Mouse (Mus musculus) forebrain, embryonic 11.5 days (tissue): ENCODE measurements at regions not wholly inside any gene's neighbourhood (a gene's known extent, or its start where the extent isn't known, plus 50 kb on each side); places are given as distances from the start of the nearest gene placed in this dataset.

Source experiments
- ATAC-seq: fragments of 200-750 bp; cut with Nextera tagmentation; replicated peaks from 2 replicates; pipeline ENCODE4 v1.8.0; 2017; ENCODE audit warnings: moderate TSS enrichment; ENCODE audit not compliant: low FRiP score
- DNase-seq: peaks from one replicate; pipeline ENCODE4 v3.0.0-alpha.2; 2017; ENCODE audit warnings: low spot score
- H3K27ac ChIP-seq: fragments of 300-500 bp; sonication (generic); 2 replicates; pipeline ENCODE4 v1.5.1; 2014; ENCODE audit warnings: low read depth, low read length
- H3K27me3 ChIP-seq: fragments of 300-500 bp; sonication (generic); 2 replicates; pipeline ENCODE4 v1.6.1; 2014; ENCODE audit warnings: mild to moderate bottlenecking, low read length, mixed read lengths; ENCODE audit not compliant: control insufficient read depth, insufficient read depth
- H3K36me3 ChIP-seq: fragments of 300-500 bp; sonication (generic); 2 replicates; pipeline ENCODE4 v1.6.1; 2014; ENCODE audit warnings: mild to moderate bottlenecking, low read length, moderate library complexity, mixed read lengths; ENCODE audit not compliant: control insufficient read depth, insufficient read depth
- H3K4me1 ChIP-seq: fragments of 300-500 bp; sonication (generic); replicated peaks from 2 replicates; pipeline ENCODE4 v1.6.1; 2014; ENCODE audit warnings: low read length, mixed read lengths; ENCODE audit not compliant: control insufficient read depth, insufficient read depth
- H3K4me2 ChIP-seq: fragments of 300-500 bp; sonication (generic); 2 replicates; pipeline ENCODE4 v1.6.1; 2014; ENCODE audit warnings: low read depth, mild to moderate bottlenecking, low read length, moderate library complexity, mixed read lengths; ENCODE audit not compliant: severe bottlenecking
- H3K4me3 ChIP-seq: fragments of 300-500 bp; sonication (generic); 2 replicates; pipeline ENCODE4 v1.5.1; 2014; ENCODE audit warnings: low read depth, low read length
- H3K9ac ChIP-seq: fragments of 300-500 bp; sonication (generic); 2 replicates; pipeline ENCODE4 v1.6.1; 2014; ENCODE audit warnings: low read length
- H3K9me3 ChIP-seq: fragments of 300-500 bp; sonication (generic); 2 replicates; pipeline ENCODE4 v1.6.1; 2016; ENCODE audit warnings: low read length, mixed read lengths; ENCODE audit not compliant: control insufficient read depth
- WGBS: fragments of 180-500 bp; shearing (Covaris S2); extraction: QIAGEN DNeasy Blood & Tissue Kit; methylation state at CpG from one replicate; pipeline ENCODE4 v1.1.7; 2014; 5-methylcytosine and 5-hydroxymethylcytosine counted together

DNA sequence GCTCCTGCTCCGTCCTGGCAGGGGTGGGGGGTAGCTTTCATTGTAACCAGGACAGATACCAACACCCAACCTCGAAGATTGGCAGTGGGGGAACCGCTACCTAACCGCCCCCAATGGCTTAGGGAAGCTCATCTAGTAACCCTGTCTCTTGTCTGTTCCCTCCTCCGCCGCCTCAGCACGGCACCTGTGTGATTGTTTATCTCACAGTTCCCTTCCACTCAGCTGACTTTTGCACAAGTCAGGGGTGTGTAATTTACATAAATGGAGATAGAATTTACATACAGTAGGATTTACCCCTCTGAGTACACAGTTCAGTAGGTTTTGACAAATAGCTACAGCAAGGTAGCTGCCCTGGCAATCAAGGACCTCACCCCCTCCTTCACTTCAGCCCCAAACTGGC lies 135.8 kb downstream of the Tpra1 start:
- no peak overlapping the region for H3K4me2 ChIP-seq
- H3K4me1 ChIP-seq: peaks cover 11% of the 10 kb centered on the region; the same call in 1 of the 2 replicates
- no peaks in the 10 kb centered on the region for H3K36me3 ChIP-seq
- DNase-seq: no peak
- no peak for ATAC-seq
- no peaks in the 10 kb centered on the region for H3K9me3 ChIP-seq
- WGBS: 74% methylated on average over 7 of the region's 7 CpGs
- H3K27ac ChIP-seq: no peak overlapping the region
- H3K27me3 ChIP-seq: no peaks in the 10 kb centered on the region
- H3K4me3 ChIP-seq: no peak overlapping the region
- H3K9ac ChIP-seq: no peak overlapping the region

DNA sequence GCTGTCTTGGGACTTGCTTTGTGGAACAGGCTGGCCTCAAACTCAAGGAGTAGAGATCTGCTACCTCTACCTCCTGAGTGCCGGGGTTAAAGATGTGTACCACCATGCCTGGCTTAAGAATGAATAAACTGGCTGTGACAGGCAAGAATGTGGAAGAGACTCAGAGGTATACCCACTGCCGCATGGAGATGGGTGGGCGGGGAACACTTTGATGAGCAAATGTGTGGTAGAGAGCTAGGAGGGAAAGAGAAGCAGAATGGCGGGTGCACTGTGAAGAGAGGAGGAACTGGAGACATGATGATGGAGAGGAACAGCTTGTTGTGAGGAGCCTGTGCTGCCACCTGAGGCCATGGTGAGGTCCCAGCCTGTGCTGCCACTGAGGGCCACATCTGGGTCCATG lies 138.9 kb downstream of the Tpra1 start:
- 91% methylated on average over 4 of the region's 4 CpGs for WGBS
- Histone ChIP-seq H3K4me1 (no peaks in the 10 kb centered on the region; the same call in 1 of the 2 replicates), H3K27ac (no peak overlapping the region), H3K27me3 (no peaks in the 10 kb centered on the region), H3K9me3 (no peaks in the 10 kb centered on the region), H3K4me2 (no peak overlapping the region), H3K36me3 (no peaks in the 10 kb centered on the region), H3K9ac (no peak overlapping the region), H3K4me3 (no peak overlapping the region)
- ATAC-seq (no peak), DNase-seq (no peak)

DNA sequence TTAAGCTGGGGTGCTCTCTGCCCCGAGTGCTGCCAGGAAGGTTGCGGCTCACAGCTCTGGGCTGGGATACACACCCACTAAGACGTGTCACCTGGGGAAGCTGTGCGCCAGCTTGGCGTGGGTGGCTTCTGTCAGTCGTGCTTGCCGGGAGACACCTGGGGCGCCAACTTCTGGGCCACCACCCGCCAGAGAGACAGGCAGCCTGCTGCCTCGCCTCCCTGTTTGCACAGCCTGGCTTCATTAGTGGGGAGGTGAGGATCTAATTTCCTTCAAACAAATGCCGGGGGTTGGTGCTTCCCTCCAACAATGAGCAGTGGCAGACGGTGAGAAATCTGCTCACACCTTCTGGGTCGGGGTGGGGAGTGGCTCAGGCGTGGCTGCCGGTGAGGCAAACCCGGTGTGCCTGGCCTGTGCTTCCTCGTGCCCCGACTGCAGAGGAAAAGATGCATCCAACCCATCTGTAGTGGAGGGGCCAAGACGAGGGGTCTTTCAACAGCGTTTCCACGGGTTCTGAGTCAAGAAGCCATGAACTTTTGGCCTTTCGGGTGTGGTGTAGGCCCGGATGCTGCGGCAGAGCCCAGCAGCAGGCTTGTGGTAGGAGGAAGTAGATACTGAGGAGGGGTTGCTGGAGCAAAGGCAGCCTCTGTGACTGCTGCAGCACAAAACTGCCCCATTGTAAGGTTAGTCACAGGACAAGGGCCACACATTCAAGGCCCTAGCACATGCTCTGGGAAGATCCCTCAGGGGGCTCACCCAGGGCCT lies 140.6 kb downstream of the Tpra1 start:
- DNase-seq: peak; percentile 53
- no peak overlapping the region for H3K4me3 ChIP-seq
- H3K4me2 ChIP-seq: no peak overlapping the region
- 63% methylated on average over 24 of the region's 24 CpGs for WGBS
- no peaks in the 10 kb centered on the region for H3K4me1 ChIP-seq
- no peaks in the 10 kb centered on the region for H3K36me3 ChIP-seq
- no peaks in the 10 kb centered on the region for H3K9me3 ChIP-seq
- H3K27me3 ChIP-seq: no peaks in the 10 kb centered on the region
- 0 out of 2 replicates have a peak, but pooled peaks have one; percentile 18 for ATAC-seq
- H3K27ac ChIP-seq: no peak overlapping the region
- no peak overlapping the region for H3K9ac ChIP-seq

DNA sequence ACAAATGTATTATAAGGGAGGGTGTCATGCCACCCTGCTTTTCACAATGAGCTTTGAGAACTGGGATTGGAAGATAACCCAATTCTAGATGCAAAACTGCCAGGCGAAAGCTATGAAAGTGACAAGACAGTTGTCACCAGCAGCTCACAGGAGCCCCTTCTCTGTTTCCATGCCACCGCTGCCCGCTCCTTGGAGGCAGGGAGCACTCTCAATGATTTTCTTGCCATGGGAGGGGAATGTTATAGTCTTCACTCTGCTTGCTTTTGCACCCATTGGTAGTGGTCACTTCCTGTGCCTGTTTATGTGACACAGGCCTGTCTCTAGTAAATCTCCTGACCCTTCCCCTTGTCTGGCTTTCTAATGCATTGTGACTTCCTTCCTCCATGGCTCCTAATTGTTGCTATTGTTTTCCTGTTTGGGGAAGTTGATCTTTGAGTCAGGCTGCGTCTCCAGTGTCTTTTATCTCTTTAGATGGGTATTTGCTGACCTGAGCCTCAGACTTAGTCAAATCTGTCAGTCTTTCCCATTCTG lies 143.4 kb downstream of the Tpra1 start:
- H3K4me1 ChIP-seq: no peaks in the 10 kb centered on the region
- no peaks in the 10 kb centered on the region for H3K27me3 ChIP-seq
- H3K9me3 ChIP-seq: no peaks in the 10 kb centered on the region
- no peak overlapping the region for H3K4me2 ChIP-seq
- no peak for ATAC-seq
- H3K27ac ChIP-seq: no peak overlapping the region
- no peak for DNase-seq
- H3K36me3 ChIP-seq: no peaks in the 10 kb centered on the region
- no peak overlapping the region for H3K9ac ChIP-seq
- no peak overlapping the region for H3K4me3 ChIP-seq
- 70% methylated on average over 4 of the region's 4 CpGs for WGBS

DNA sequence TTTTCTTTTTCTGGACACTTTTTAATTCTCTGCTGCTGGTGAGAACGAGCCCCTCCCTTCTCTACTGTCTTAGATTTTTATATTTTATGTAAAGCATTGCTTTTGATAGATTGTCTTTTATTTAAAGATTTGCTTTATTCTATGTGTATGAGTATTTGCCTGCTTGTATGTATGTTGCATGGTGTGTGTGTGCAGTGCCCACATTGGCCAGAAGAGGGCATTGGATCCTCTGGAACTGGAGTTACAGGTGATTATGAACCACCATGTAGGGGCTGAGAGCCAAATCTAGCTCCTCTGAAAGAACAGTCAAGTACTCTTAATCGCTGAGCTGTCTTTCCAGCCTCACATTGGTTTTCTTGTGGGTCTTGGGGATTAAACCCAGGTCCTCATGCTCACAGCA lies 144.4 kb downstream of the Tpra1 start:
- 87% methylated on average over 2 of the region's 2 CpGs for WGBS
- no peak overlapping the region for H3K4me3 ChIP-seq
- ATAC-seq (no peak), DNase-seq (no peak)
- no peaks in the 10 kb centered on the region for H3K4me1 ChIP-seq
- no peak overlapping the region for H3K4me2 ChIP-seq
- H3K36me3 ChIP-seq: no peaks in the 10 kb centered on the region
- H3K27ac ChIP-seq: no peak overlapping the region
- H3K9ac ChIP-seq: no peak overlapping the region
- no peaks in the 10 kb centered on the region for H3K27me3 ChIP-seq
- no peaks in the 10 kb centered on the region for H3K9me3 ChIP-seq

DNA sequence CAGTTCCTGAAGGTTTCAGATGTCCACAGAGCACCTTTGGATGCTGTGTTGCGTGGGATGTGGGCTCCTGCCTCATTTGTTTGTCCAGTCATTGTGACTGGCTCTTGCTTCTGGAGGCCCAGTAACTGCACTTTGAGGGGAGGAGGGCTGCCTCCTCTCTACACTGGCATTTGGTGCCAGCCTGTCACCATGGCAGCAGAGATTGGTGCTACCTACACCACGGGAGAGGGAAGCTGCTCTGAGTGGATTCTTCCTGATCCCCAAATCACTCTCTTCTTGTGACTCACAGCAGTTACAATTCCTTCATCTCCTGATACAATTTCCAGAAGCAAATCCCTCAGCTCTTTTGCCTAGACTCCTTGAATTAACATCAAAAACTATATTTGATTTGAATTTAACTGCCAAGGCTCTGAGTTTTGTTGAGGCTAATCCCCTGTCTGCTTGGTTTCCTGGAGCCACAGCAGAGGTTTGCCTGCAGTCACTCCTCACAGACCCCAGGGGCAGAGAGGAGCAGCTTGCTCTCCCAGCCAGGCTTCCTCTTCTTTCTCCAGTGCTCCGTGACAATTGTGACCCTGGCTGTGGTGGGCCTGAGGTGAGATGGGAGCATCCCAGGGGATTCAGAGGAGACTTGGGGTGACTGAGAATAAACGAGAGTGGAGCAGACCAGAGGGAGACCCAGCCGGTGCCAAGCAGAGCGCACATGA lies 145.7 kb downstream of the Tpra1 start:
- WGBS: 68% methylated on average over 6 of the region's 6 CpGs
- Histone ChIP-seq H3K9ac (no peak overlapping the region), H3K4me1 (no peaks in the 10 kb centered on the region), H3K4me3 (no peak overlapping the region), H3K4me2 (no peak overlapping the region), H3K9me3 (no peaks in the 10 kb centered on the region), H3K36me3 (no peaks in the 10 kb centered on the region), H3K27ac (no peak overlapping the region), H3K27me3 (no peaks in the 10 kb centered on the region)
- ATAC-seq (no peak), DNase-seq (no peak)

DNA sequence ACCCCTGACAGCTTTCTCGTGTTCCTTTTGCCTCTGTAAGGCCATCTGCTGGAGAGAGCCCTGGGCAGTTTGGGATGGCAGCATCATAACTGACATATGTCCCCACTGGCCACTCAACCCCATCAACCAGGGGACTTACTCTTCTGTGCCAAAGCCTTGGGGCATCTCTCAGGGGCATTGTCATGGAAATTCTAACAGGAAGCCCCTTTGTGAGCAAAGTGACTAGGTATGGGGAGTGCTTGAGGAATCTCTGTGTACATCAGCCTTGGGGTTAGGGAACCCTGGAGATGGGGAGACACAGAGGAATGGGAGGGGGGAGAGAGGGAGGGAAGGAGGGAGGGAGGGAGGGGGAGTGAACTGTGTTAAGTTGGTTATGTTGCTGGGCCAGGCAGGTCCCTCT lies 147.2 kb downstream of the Tpra1 start:
- 55% methylated on average over 1 of the region's 1 CpGs for WGBS
- Histone ChIP-seq H3K9me3 (no peaks in the 10 kb centered on the region), H3K27ac (no peak overlapping the region), H3K4me1 (no peaks in the 10 kb centered on the region), H3K4me2 (no peak overlapping the region), H3K4me3 (no peak overlapping the region), H3K27me3 (no peaks in the 10 kb centered on the region), H3K9ac (no peak overlapping the region), H3K36me3 (no peaks in the 10 kb centered on the region)
- DNase-seq (no peak), ATAC-seq (no peak)

DNA sequence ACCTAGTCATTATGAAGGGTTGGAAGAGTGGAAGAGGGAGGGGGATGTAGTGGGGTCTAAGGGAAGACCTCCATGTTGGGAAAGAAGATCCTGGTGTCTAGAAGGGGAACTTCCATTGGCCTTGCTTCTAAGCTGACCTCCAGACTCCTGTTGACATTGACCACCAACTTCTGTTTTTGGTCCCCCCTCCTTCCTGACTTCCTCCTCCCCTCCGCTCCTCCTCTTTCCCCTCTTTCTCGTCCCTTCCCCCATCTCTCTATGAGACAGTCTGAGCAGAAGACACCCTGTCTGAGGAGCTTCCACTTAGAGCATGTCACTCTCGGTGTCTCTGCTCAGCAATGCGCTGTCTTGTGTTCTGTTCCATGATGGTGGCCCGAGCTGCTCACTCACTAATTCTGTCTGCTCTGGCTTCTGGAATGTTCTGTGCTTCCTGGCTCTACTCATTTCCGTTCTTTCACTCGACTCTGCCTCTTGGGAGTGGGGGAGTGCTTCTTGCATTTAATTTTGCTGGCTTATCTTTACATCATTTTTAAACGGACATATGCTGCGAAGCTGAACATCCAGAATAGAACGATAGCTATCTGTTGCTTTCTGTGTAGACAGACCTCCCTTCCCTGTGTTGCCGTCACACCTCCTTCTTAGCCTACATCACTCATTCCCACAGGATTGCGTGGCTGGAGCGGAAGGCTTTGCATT lies 148.7 kb downstream of the Tpra1 start:
- H3K27me3 ChIP-seq: no peaks in the 10 kb centered on the region
- no peaks in the 10 kb centered on the region for H3K9me3 ChIP-seq
- H3K36me3 ChIP-seq: no peaks in the 10 kb centered on the region
- H3K4me2 ChIP-seq: no peak overlapping the region
- 90% methylated on average over 13 of the region's 13 CpGs for WGBS
- no peak overlapping the region for H3K4me3 ChIP-seq
- H3K4me1 ChIP-seq: no peaks in the 10 kb centered on the region
- ATAC-seq: no peak
- no peak overlapping the region for H3K27ac ChIP-seq
- no peak for DNase-seq
- no peak overlapping the region for H3K9ac ChIP-seq
